Mouse (Mus musculus): Measurements from ENCODE around the gene Dnajc8.
"Not testable (repeated sequence)": the region's sequence is repeated elsewhere in the genome, so short reads cannot be mapped to it uniquely, and the experiment has no call there.

The Dnajc8 gene

DNA sequence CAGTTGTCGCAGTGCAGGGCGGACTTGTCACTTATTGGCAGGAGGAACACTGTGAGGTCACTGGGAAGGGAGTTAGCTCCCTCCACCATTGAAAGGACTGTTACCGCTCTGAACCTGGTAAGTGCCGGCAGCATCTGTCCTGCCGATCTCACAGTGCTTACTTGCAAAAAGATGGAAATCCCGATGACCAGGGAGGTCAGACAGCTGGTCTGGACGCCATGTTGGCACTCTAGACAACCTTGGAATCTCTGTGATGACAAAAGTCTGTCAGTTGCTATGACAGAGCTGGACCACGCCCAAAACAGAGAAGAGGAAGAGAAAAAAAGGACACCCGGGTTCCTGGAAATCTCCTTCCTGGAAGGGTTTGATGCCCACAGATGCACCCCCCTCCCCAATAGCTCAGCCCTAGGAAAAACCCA lies 32.0 kb downstream of the Dnajc8 start:
- peak; percentile 10 for DNase-seq (ENCODE audit: low spot score)

DNA sequence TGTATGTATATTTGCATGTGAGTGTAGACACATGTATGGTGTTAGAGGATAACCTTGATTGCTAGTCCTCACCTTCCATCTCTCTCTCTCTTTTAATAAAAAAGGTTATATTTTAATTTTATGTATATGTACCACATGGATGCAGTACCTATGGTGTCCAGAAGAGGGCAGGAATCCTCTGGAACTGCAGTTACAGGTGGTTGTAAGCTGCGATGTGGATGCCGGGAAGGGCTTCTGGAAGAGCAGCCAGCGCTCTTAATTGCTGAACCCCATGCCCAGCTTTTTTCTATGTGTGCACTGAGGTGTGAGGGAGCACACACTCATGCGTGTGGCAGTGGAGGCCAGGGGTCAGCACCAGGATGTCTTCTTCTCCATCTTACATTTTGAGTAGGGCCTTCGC lies 33.8 kb downstream of the Dnajc8 start:
- DNase-seq (ENCODE audit: low spot score): no peak

DNA sequence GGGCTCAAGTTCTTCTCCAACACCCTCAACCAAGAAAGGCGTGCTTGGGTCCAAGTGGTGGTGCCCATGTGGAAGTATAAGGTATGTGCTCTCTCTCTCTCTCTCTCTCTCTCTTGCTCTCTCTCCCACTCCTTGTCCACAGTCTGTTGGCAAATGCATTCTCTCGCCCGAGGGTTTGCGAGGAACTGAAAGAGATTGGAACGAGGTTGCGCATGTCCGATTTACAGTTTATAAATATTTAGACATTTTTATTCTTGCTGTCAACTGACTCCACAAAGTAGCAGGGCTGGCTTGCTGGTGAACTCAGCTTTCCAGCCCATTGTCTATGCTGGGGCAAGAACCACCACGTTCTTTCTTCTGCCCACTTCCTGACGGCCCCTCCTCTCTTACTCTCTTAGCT lies 35.8 kb downstream of the Dnajc8 start:
- peak; percentile 7 for DNase-seq (ENCODE audit: low spot score)

GRCm38 (mm10) chr4:132573327-132573726 lies 38.0 kb downstream of the Dnajc8 start:
- no peak for DNase-seq (ENCODE audit: low spot score)

DNA sequence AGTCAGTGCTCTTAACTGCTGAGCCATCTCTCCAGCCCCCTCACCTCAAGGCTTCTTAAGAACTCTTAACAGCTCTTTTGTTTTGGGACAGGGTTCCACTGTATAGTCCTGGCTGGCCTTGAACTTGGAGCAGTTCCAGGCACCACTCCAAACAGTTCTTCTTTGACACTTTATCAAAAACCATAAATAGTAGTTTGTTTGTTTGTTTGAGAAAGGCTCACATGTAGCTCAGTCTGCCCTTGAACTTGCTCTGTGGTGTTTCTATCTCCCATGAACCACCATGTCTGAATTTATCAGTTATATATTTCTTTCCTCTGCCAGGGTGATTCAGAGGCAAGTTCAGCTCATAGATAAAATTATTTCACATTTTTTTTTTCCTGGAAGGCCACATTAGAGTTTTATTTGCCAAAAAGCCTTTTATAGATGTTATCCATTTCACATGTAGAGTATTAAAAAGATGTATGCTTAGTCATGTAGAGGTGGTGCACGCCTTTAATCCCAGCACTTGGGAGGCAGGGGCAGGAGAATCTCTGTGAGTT lies 39.5 kb downstream of the Dnajc8 start:
- no peak for DNase-seq (ENCODE audit: low spot score)

DNA sequence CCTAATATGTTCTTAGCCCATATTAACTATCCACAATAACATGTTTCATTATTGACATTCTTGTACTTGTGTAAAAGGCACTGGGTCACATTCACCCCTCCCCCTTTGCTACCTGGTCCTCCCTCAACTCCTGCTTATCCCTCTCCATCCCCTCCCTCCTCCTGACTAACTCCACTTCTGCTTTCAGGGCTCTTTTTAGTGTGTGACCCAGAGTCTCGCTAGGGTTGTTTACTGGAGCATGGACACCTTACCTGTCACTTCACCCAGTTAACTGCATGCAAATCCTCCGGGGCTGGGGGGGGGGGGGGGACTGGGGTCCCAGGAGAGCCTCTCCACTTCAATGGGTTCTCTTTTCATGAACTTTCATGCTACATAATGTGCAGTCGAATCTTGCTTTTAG lies 48.4 kb downstream of the Dnajc8 start:
- no peak for DNase-seq (ENCODE audit: low spot score)

DNA sequence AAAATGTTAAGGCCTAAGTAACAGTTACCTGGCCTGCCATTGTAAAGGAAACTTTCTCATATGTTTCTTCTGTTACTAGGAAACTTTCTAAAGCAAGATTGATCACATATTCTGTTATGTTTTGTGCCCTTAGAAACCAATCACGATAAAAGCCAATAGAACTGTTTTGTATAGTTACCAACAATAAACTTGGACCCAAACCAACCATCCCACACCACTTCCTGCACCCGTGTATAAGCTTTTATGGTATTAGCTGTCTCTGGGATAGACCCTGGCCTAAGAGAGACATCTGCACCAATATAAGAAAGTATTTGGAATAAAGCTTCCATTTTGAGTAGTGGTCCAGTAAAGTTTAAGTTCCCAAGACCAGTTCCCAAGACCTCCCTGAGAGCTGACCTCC lies 49.6 kb downstream of the Dnajc8 start:
- DNase-seq (ENCODE audit: low spot score): no peak

DNA sequence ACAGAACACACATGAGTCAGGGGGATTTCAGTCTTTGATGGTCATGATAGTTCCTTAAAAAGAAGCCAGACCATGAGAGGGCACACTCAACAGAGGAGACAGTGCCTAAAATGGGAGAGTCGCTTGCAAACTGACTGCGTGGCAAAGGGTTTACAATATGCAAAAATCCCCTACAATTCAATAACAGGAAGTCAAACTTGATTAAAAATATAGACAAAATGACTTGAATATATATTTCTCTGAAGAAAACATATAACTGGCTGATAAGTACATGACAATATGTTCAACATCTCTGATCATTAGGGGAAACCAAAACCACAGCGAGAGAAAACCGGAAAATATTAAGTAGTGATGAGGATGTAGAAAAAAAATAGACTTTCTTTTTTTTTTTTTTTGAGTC lies 50.9 kb downstream of the Dnajc8 start:
- no peak for DNase-seq (ENCODE audit: low spot score)

GRCm38 (mm10) chr4:132588512-132588911 lies 53.2 kb downstream of the Dnajc8 start:
- DNase-seq (ENCODE audit: low spot score): no peak

GRCm38 (mm10) chr4:132590642-132591041 lies 55.3 kb downstream of the Dnajc8 start:
- DNase-seq (ENCODE audit: low spot score): no peak

DNA sequence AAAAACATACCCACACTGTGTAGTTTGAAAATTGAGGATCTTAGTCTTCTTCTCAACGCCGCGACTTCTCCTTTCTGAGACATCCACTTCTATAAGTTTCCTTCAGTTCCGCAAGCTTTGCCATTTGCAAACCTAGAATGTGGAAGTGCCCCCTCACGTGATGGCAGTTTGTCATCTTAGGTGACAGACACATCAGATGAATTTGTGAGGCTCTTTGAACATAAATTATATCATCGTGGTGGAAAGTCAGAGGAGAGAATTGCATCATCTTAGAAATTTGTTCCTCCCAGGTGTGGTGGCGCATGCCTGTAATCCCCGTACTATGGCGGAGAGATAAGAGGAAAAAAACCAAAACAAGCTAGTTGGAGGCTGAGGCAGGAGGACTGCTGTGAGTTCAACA lies 57.6 kb downstream of the Dnajc8 start:
- no peak for DNase-seq (ENCODE audit: low spot score)

DNA sequence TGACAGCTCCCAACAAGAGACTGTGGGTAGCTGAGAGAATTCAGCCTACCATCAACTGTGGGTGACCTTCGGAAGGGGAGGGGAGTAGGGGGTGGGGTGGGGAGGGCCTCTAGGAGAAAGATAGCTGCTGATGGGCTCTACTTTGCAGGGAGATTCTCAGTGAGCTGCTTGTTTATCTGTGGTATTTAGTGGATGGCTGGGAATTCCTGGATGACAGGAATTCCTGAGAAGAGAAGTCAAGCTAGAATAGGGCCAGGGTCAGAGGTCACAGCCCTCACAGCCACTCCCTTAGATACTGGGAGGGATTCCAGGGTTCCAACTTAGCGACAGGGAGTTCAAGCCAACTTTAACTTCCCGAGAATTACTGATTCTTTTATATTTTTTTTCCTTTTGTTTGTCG lies 58.8 kb downstream of the Dnajc8 start:
- no peak for DNase-seq (ENCODE audit: low spot score)

DNA sequence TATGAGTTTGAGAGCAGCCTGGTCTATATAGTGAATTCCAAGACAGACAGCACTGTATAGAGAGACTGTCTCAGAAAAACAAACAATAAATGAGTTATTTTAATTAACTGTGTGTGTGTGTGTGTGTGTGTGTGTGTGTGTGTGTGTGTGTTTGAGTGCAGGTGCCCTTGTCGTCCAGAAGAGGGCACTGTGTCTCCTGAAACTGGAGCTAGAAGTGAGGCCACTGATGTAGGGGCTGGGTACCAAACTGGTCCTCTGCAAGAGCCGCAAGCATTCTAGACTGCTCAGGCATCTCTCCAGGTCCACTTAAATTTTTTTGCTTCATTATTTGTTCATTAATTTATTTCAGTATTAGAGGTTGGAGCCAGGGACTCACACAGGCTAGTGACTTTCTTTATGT lies 63.5 kb downstream of the Dnajc8 start:
- no peak for DNase-seq (ENCODE audit: low spot score)

DNA sequence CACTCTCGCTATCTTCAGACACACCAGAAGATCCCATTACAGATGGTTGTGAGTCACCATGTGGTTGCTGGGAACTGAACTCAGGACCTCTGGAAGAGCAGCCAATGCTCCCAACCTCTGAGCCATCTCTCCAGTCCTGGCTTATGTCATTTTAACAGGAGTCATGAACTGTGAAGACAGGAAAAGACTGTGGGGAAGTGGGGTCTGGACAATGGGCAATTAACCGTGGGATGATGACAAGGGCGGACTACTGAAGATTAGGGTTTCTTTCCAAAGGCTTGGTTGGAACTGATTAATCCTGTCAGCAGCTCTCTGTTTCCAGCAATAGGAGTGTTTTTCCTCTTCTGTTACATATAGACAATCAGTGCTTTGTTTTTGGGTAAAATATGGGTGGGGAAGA lies 64.4 kb downstream of the Dnajc8 start:
- DNase-seq (ENCODE audit: low spot score): no peak

DNA sequence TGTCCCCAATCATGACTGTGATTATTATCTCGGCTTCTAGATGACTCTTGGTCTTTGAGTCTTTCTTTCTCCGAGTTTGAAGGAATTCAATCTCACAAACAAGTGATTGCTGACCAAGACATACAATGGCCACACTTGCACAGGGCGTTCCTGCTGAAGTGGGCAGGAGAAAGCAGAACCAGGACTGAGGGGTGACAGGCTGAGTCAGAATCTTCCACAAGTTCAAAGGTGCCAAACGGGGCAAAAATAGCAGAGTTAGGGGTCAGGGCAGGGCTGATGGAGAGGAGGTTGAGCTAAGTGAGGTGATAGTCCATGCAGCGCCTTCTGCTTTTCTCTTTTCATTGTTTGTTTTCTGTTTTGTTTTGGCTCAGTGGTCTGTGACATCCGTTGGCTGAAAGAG lies 65.1 kb downstream of the Dnajc8 start:
- DNase-seq (ENCODE audit: low spot score): no peak

GRCm38 (mm10) chr4:132601242-132601641 lies 65.9 kb downstream of the Dnajc8 start:
- DNase-seq (ENCODE audit: low spot score): not testable (repeated sequence)
